Mouse (Mus musculus): ENCODE data around the gene Pgs1.

DNA sequence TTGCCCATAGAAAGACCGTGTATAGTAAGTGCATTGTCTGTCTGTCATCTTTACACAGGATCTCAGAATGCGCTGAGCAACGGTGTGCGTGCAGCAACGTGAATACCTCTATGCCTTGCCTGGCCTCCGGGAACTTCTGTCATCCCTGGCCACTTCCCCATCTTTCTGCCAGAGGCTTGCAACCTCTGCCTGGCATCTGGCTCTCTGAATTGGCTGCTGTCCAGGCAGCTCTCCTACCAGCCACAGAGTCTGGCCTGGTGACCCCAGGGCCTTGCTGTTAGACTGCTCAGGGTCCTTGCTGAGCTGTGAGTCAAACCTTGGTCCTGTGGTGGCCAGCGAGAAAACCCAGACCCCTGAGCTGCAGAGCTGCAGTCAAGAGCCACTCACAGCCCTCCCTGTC is 27.9 kb upstream of the Pgs1 start:
- TF ChIP-seq CTCF (IDR thresholded peaks at IDR 0.05; ENCODE audit: insufficient read depth, low read depth, low read length) (no peak), POLR2A (IDR thresholded peaks at IDR 0.05; ENCODE audit: insufficient read depth, low read depth, low read length) (no peak)

Measured in olfactory bulb, adult 2 months (tissue).